ENCODE assay signal across 11 mouse cellular contexts in genomic region chr6:87797321-87797720, GRCm38 (mm10). TPM values are rescaled to one million over a fixed set of nuclear protein-coding genes. Genes with fewer than 3 reads are reported as not detected.
"Had no signal": no experiment of that assay in that cellular context is flagged by ENCODE, and none has a peak within 500 bp of the region (broad histone marks: within the 10 kb centered on the region; RNA-seq: fewer than 3 reads in every experiment).

No protein-coding gene starts in this region.

- ATAC-seq: intestine, embryonic 16.5 days; midbrain, embryonic 13.5 days had no signal

- H3K27ac ChIP-seq: limb, embryonic 12.5 days; midbrain, embryonic 13.5 days had no signal

- H3K4me2 ChIP-seq: limb, embryonic 12.5 days; midbrain, embryonic 13.5 days had no signal

- DNase-seq: layer of hippocampus, adult 9-11 months; layer of hippocampus, postnatal 36 days; lung, adult 18-20 months; right cerebral cortex, adult 18-20 months; right cerebral cortex, postnatal 25 days; thymus, postnatal 36 days had no signal

- H3K9me3 ChIP-seq: limb, embryonic 12.5 days; midbrain, embryonic 13.5 days had no signal

- H3K4me3 ChIP-seq: limb, embryonic 12.5 days; midbrain, embryonic 13.5 days had no signal

- H3K4me1 ChIP-seq: midbrain, embryonic 13.5 days had no signal

- H3K9ac ChIP-seq: limb, embryonic 12.5 days; midbrain, embryonic 13.5 days had no signal

- H3K27me3 ChIP-seq: limb, embryonic 12.5 days; midbrain, embryonic 13.5 days had no signal

RNA-seq across cellular contexts. Expression of gene Gp9, which starts 19.4 kb away (rescaled TPM):
- total RNA-seq: midbrain, postnatal 0 days had no signal
- polyA plus RNA-seq: midbrain, postnatal 0 days; small intestine, adult 2 months had no signal
